Mouse (Mus musculus) C2C12 (cell line): Measurements from ENCODE around the gene Mrps7. TPM values are rescaled to one million over a fixed set of nuclear protein-coding genes. Genes with fewer than 3 reads are reported as not detected.

Source experiments
- H3K27me3 ChIP-seq: one replicate; pipeline ENCODE4 v1.6.1; 2011; ENCODE audit not compliant: control insufficient read depth, insufficient read depth, insufficient read length
- H3K36me3 ChIP-seq: one replicate; pipeline ENCODE4 v1.6.1; 2011; ENCODE audit not compliant: control insufficient read depth, insufficient read depth
- H3K4me3 ChIP-seq: one replicate; pipeline ENCODE4 v1.5.1; 2011; ENCODE audit warnings: mild to moderate bottlenecking, control low read depth; ENCODE audit not compliant: poor library complexity, insufficient read depth, severe bottlenecking
- H3K79me2 ChIP-seq: one replicate; pipeline ENCODE4 v1.6.1; 2011; ENCODE audit not compliant: control insufficient read depth, insufficient read depth
- H3K79me3 ChIP-seq: one replicate; pipeline ENCODE4 v1.6.1; 2011; ENCODE audit warnings: low read depth, control low read depth
- H3ac ChIP-seq: one replicate; pipeline ENCODE3; 2011; ENCODE audit warnings: low read depth; ENCODE audit not compliant: control insufficient read depth, insufficient read length
- CEBPB ChIP-seq: IDR thresholded peaks from one replicate; pipeline ENCODE4 v1.6.1; 2011; ENCODE audit warnings: low read depth, mild to moderate bottlenecking, control low read depth, moderate library complexity
- CTCF ChIP-seq: IDR thresholded peaks from one replicate; pipeline ENCODE4 v1.5.1; 2011; ENCODE audit not compliant: control insufficient read depth, insufficient read depth, insufficient read length
- FOSL1 ChIP-seq: IDR thresholded peaks from one replicate; pipeline ENCODE4 v1.8.0; 2011; ENCODE audit warnings: mild to moderate bottlenecking, low read length; ENCODE audit not compliant: poor library complexity, insufficient read depth, severe bottlenecking
- MAX ChIP-seq: IDR thresholded peaks from one replicate; pipeline ENCODE4 v1.6.1; 2011; ENCODE audit warnings: mild to moderate bottlenecking, control low read depth
- MYOD1 ChIP-seq: IDR thresholded peaks from one replicate; pipeline ENCODE4 v1.6.1; 2011; ENCODE audit warnings: low read depth; ENCODE audit not compliant: control insufficient read depth, insufficient read length
- MYOG ChIP-seq: IDR thresholded peaks from one replicate; pipeline ENCODE4 v1.6.1; 2011; ENCODE audit not compliant: control insufficient read depth, insufficient read length; ENCODE audit errors: extremely low read depth
- USF1 ChIP-seq: IDR thresholded peaks from one replicate; pipeline ENCODE4 v1.6.1; 2011; ENCODE audit warnings: low read depth, mild to moderate bottlenecking, control low read depth, moderate library complexity
- polyA plus RNA-seq: library from polyadenylated mRNA; unstranded; fragments of >200 nt; fragmentation: generic; extraction: Trizol; gene quantifications from one replicate; pipeline ENCODE4 v1.2.1, GENCODE M21; 2012; ENCODE audit warnings: missing spikeins

The Mrps7 gene
- polyA plus RNA-seq, 1 experiment, result 79.7 TPM

- no peak for TF ChIP-seq CTCF
- TF ChIP-seq MYOG, result no peak
- no peak for TF ChIP-seq USF1
- TF ChIP-seq FOSL1, result no peak
- TF ChIP-seq MAX, result no peak
- no peak for TF ChIP-seq CEBPB
- TF ChIP-seq MYOD1, result no peak
- H3K79me2 ChIP-seq, result peaks cover 10% of the 10 kb centered on the region
- no peaks in the 10 kb centered on the region for H3K27me3 ChIP-seq
- peaks cover 80% of the 10 kb centered on the region for H3K36me3 ChIP-seq
- H3ac ChIP-seq, result no peak overlapping the region
- H3K4me3 ChIP-seq, result no peak overlapping the region
- H3K79me3 ChIP-seq, result no peaks in the 10 kb centered on the region
Measured at GRCm38 (mm10) chr11:115579080-115579479, 24.6 kb upstream of the Mrps7 start.

- no peaks in the 10 kb centered on the region for H3K79me3 ChIP-seq
- TF ChIP-seq FOSL1, result no peak
- TF ChIP-seq CTCF, result no peak
- no peak for TF ChIP-seq MAX
- TF ChIP-seq CEBPB, result no peak
- no peaks in the 10 kb centered on the region for H3K27me3 ChIP-seq
- no peak overlapping the region for H3K4me3 ChIP-seq
- peaks cover 97% of the 10 kb centered on the region for H3K36me3 ChIP-seq
- no peaks in the 10 kb centered on the region for H3K79me2 ChIP-seq
- no peak overlapping the region for H3ac ChIP-seq
Measured at GRCm38 (mm10) chr11:115582913-115583606, 20.7 kb upstream of the Mrps7 start.

- no peaks in the 10 kb centered on the region for H3K27me3 ChIP-seq
- H3K79me3 ChIP-seq, result no peaks in the 10 kb centered on the region
- no peak overlapping the region for H3ac ChIP-seq
- peaks cover 90% of the 10 kb centered on the region for H3K36me3 ChIP-seq
- TF ChIP-seq CTCF (no peak), FOSL1 (no peak), MAX (no peak), USF1 (no peak), MYOG (no peak), MYOD1 (no peak), CEBPB (no peak)
- no peak overlapping the region for H3K4me3 ChIP-seq
- H3K79me2 ChIP-seq, result no peaks in the 10 kb centered on the region
Measured at GRCm38 (mm10) chr11:115584376-115585073, 19.2 kb upstream of the Mrps7 start.

GRCm38 (mm10) chr11:115585573-115586100 lies 18.1 kb upstream of the Mrps7 start:
- H3K4me3 ChIP-seq, result no peak overlapping the region
- H3K27me3 ChIP-seq, result no peaks in the 10 kb centered on the region
- H3K79me2 ChIP-seq, result no peaks in the 10 kb centered on the region
- no peaks in the 10 kb centered on the region for H3K79me3 ChIP-seq
- TF ChIP-seq FOSL1 (no peak), USF1 (no peak), CTCF (no peak), MYOG (no peak), CEBPB (no peak), MAX (no peak), MYOD1 (no peak)
- H3ac ChIP-seq, result no peak overlapping the region
- peaks cover 93% of the 10 kb centered on the region for H3K36me3 ChIP-seq

GRCm38 (mm10) chr11:115586403-115586802 lies 17.3 kb upstream of the Mrps7 start:
- no peak overlapping the region for H3ac ChIP-seq
- no peaks in the 10 kb centered on the region for H3K79me2 ChIP-seq
- H3K79me3 ChIP-seq, result no peaks in the 10 kb centered on the region
- no peaks in the 10 kb centered on the region for H3K27me3 ChIP-seq
- peaks cover 93% of the 10 kb centered on the region for H3K36me3 ChIP-seq
- no peak for TF ChIP-seq USF1
- TF ChIP-seq FOSL1, result no peak
- no peak for TF ChIP-seq CEBPB
- no peak for TF ChIP-seq CTCF
- TF ChIP-seq MYOD1, result no peak
- TF ChIP-seq MYOG, result no peak
- TF ChIP-seq MAX, result no peak
- H3K4me3 ChIP-seq, result no peak overlapping the region
